Mouse (Mus musculus) heart, postnatal 0 days (tissue): Measurements from ENCODE around the gene Gpr153.

ENCODE experiments used
- CTCF ChIP-seq: IDR thresholded peaks from 2 replicates; pipeline ENCODE4 v1.5.1; 2016; ENCODE audit warnings: antibody characterized with exemption, control low read depth, low read depth
- EP300 ChIP-seq: IDR thresholded peaks from 2 replicates; pipeline ENCODE4 v1.6.1; 2016; ENCODE audit warnings: antibody characterized with exemption, low read depth

GRCm38 (mm10) chr4:152243241-152243891 lies 30.7 kb upstream of the Gpr153 start:
- TF ChIP-seq CTCF: no peak
- no peak for TF ChIP-seq EP300
